Mouse (Mus musculus): ENCODE data around the gene 1700034J05Rik. TPM values are rescaled to one million over a fixed set of nuclear protein-coding genes. Genes with fewer than 3 reads are reported as not detected.

Gene 1700034J05Rik
- total RNA-seq, 1 experiment from 2014 or later: not detected

GRCm38 (mm10) chr6:146935957-146936356 lies 18.3 kb downstream of the 1700034J05Rik start:
- ATAC-seq (replicated peaks; ENCODE audit: low read depth, poor library complexity, severe bottlenecking): no peak

- no peak for ATAC-seq (replicated peaks; ENCODE audit: low read depth, poor library complexity, severe bottlenecking)
These were observed 21.1 kb downstream of the 1700034J05Rik start for GRCm38 (mm10) chr6:146933123-146933522.

- ATAC-seq (replicated peaks; ENCODE audit: low read depth, poor library complexity, severe bottlenecking): no peak
These were observed 25.2 kb downstream of the 1700034J05Rik start for GRCm38 (mm10) chr6:146929031-146929430.

GRCm38 (mm10) chr6:146928108-146928507 lies 26.1 kb downstream of the 1700034J05Rik start:
- no peak for ATAC-seq (replicated peaks; ENCODE audit: low read depth, poor library complexity, severe bottlenecking)

GRCm38 (mm10) chr6:146926415-146926980 lies 27.7 kb downstream of the 1700034J05Rik start:
- ATAC-seq (replicated peaks; ENCODE audit: low read depth, poor library complexity, severe bottlenecking): no peak

GRCm38 (mm10) chr6:146918341-146918740 lies 35.9 kb downstream of the 1700034J05Rik start:
- no peak for ATAC-seq (replicated peaks; ENCODE audit: low read depth, poor library complexity, severe bottlenecking)

GRCm38 (mm10) chr6:146917396-146917795 lies 36.8 kb downstream of the 1700034J05Rik start:
- no peak for ATAC-seq (replicated peaks; ENCODE audit: low read depth, poor library complexity, severe bottlenecking)

GRCm38 (mm10) chr6:146915808-146916207 lies 38.4 kb downstream of the 1700034J05Rik start:
- no peak for ATAC-seq (replicated peaks; ENCODE audit: low read depth, poor library complexity, severe bottlenecking)

GRCm38 (mm10) chr6:146913489-146914198 lies 40.6 kb downstream of the 1700034J05Rik start:
- peak; percentile 13; the same call in 1 of the 2 replicates for ATAC-seq (replicated peaks; ENCODE audit: low read depth, poor library complexity, severe bottlenecking)

GRCm38 (mm10) chr6:146912835-146913488 lies 41.3 kb downstream of the 1700034J05Rik start:
- ATAC-seq (replicated peaks; ENCODE audit: low read depth, poor library complexity, severe bottlenecking): peak; percentile 45

- no peak for ATAC-seq (replicated peaks; ENCODE audit: low read depth, poor library complexity, severe bottlenecking)
These were observed 43.4 kb downstream of the 1700034J05Rik start for GRCm38 (mm10) chr6:146910801-146911200.

- ATAC-seq (replicated peaks; ENCODE audit: low read depth, poor library complexity, severe bottlenecking): no peak
These were observed 44.3 kb downstream of the 1700034J05Rik start for GRCm38 (mm10) chr6:146909725-146910489.

GRCm38 (mm10) chr6:146908801-146909200 lies 45.4 kb downstream of the 1700034J05Rik start:
- peak; percentile 76 for ATAC-seq (replicated peaks; ENCODE audit: low read depth, poor library complexity, severe bottlenecking)

GRCm38 (mm10) chr6:146907795-146908190 lies 46.4 kb downstream of the 1700034J05Rik start:
- ATAC-seq (replicated peaks; ENCODE audit: low read depth, poor library complexity, severe bottlenecking): no peak

GRCm38 (mm10) chr6:146907061-146907794 lies 47.0 kb downstream of the 1700034J05Rik start:
- no peak for ATAC-seq (replicated peaks; ENCODE audit: low read depth, poor library complexity, severe bottlenecking)

GRCm38 (mm10) chr6:146906000-146906786 lies 48.0 kb downstream of the 1700034J05Rik start:
- ATAC-seq (replicated peaks; ENCODE audit: low read depth, poor library complexity, severe bottlenecking): no peak

- no peak for ATAC-seq (replicated peaks; ENCODE audit: low read depth, poor library complexity, severe bottlenecking)
These were observed 49.5 kb downstream of the 1700034J05Rik start for GRCm38 (mm10) chr6:146904707-146905106.

GRCm38 (mm10) chr6:146903632-146904031 lies 50.6 kb downstream of the 1700034J05Rik start:
- ATAC-seq (replicated peaks; ENCODE audit: low read depth, poor library complexity, severe bottlenecking): no peak

GRCm38 (mm10) chr6:146901929-146902328 lies 52.3 kb downstream of the 1700034J05Rik start:
- ATAC-seq (replicated peaks; ENCODE audit: low read depth, poor library complexity, severe bottlenecking): no peak

Data from common myeloid progenitor, adult 5-6 weeks (primary cell).